Comparison of ENCODE assay signal across 9 mouse cellular contexts in genomic region chr5:30233042-30233441, GRCm38 (mm10). TPM values are rescaled to one million over a fixed set of nuclear protein-coding genes. Genes with fewer than 3 reads are reported as not detected.
DNase-seq lines count a peak whose midpoint lies in the region; ATAC-seq lines count a peak whose summit lies in the region.
"Had no signal": no experiment of that assay in that cellular context is flagged by ENCODE, and none has a peak within 500 bp of the region (broad histone marks: within the 10 kb centered on the region; RNA-seq: fewer than 3 reads in every experiment).

No protein-coding gene starts in this region.

- peak overlapping the region; percentile 97 for H3K4me3 ChIP-seq in forebrain, embryonic 15.5 days
- peak overlapping the region; percentile 82 for H3K4me3 ChIP-seq in neural tube, embryonic 12.5 days

- no peaks in the 10 kb centered on the region for H3K9me3 ChIP-seq in forebrain, embryonic 15.5 days
- no peaks in the 10 kb centered on the region for H3K9me3 ChIP-seq in neural tube, embryonic 12.5 days

- no peaks in the 10 kb centered on the region for H3K27me3 ChIP-seq in forebrain, embryonic 15.5 days
- H3K27me3 ChIP-seq in neural tube, embryonic 12.5 days (replicated peaks) = no peaks in the 10 kb centered on the region

- peaks cover 30% of the 10 kb centered on the region for H3K4me1 ChIP-seq in forebrain, embryonic 15.5 days
- peaks cover 18% of the 10 kb centered on the region for H3K4me1 ChIP-seq in neural tube, embryonic 12.5 days

- 1% methylated on average over 15 of the region's 15 CpGs for WGBS in forebrain, embryonic 15.5 days
- WGBS in neural tube, embryonic 12.5 days = 2% methylated on average over 15 of the region's 15 CpGs

- DNase-seq in adrenal gland, postnatal 14 days = peak; percentile 26
- no peak for DNase-seq in adrenal gland, postnatal 4 days (ENCODE audit: low spot score in 2 of 2)
- peak; percentile 8 for DNase-seq in ovary, postnatal 10 days (ENCODE audit: low spot score)
- DNase-seq in ovary, adult 18-20 months (ENCODE audit: low spot score) = no peak
- DNase-seq in layer of hippocampus, postnatal 25 days (ENCODE audit: extremely low spot score in 1 of 2, low spot score in 1 of 2) = peak; percentile 5 to 11
- DNase-seq in urinary bladder, postnatal 14 days (ENCODE audit: low spot score) = no peak

- no peaks in the 10 kb centered on the region for H3K36me3 ChIP-seq in forebrain, embryonic 15.5 days
- H3K36me3 ChIP-seq in neural tube, embryonic 12.5 days = no peaks in the 10 kb centered on the region

- H3K4me2 ChIP-seq in forebrain, embryonic 15.5 days (replicated peaks) = peak overlapping the region; percentile 81
- H3K4me2 ChIP-seq in neural tube, embryonic 12.5 days (replicated peaks) = peak overlapping the region; percentile 84

- peak overlapping the region; percentile 94 for H3K27ac ChIP-seq in forebrain, embryonic 15.5 days (replicated peaks)
- H3K27ac ChIP-seq in neural tube, embryonic 12.5 days = peak overlapping the region; percentile 79

- H3K9ac ChIP-seq in forebrain, embryonic 15.5 days (replicated peaks) = peak overlapping the region; percentile 87
- H3K9ac ChIP-seq in neural tube, embryonic 12.5 days = peak overlapping the region; percentile 76

- ATAC-seq in forebrain, embryonic 15.5 days (replicated peaks) = peak; percentile 11; the same call in 1 of the 2 replicates
- ATAC-seq in neural tube, embryonic 12.5 days (ENCODE audit: low FRiP score, low read depth) = no peak

RNA-seq across cellular contexts. Expression of gene Selenoi, which starts 0.7 kb away (rescaled TPM):
- total RNA-seq in adrenal gland, postnatal 14 days (2021) = 21.4 and 23.7 TPM in 2 replicates
- 10 to 100 TPM; 27.2 to 30.9 TPM for total RNA-seq in adrenal gland, postnatal 4 days (2021)
- polyA plus RNA-seq in forebrain, embryonic 15.5 days (2015; fragmentation: Nextera tagmentation; extraction: Ambion mirVana) = 25.8 and 26.4 TPM in 2 replicates
- total RNA-seq in layer of hippocampus, postnatal 25 days (2021) = 10 to 100 TPM; 36.7 to 37.8 TPM
- polyA plus RNA-seq in neural tube, embryonic 12.5 days (2016; fragmentation: Nextera tagmentation; extraction: Ambion mirVana) = 22.5 and 23.2 TPM in 2 replicates

RNA-seq across cellular contexts. Expression of gene Adgrf3, which starts 27.5 kb away (rescaled TPM):
- total RNA-seq in adrenal gland, postnatal 14 days (2021) = 0.19 TPM in 1 of 2 replicates, not detected in the other
- under 1 TPM in 1 of 2 experiments, not detected in 1; 0.34 TPM for total RNA-seq in adrenal gland, postnatal 4 days (2021)
- not detected in 2 replicates for polyA plus RNA-seq in forebrain, embryonic 15.5 days (2015; fragmentation: Nextera tagmentation; extraction: Ambion mirVana)
- total RNA-seq in layer of hippocampus, postnatal 25 days (2021) = not detected
- polyA plus RNA-seq in neural tube, embryonic 12.5 days (2016; fragmentation: Nextera tagmentation; extraction: Ambion mirVana) = not detected in 2 replicates
- total RNA-seq: left cerebral cortex, postnatal 36 days had no signal

RNA-seq across cellular contexts. Expression of gene Drc1, which starts 48.1 kb away (rescaled TPM):
- total RNA-seq in adrenal gland, postnatal 14 days (2021) = 0.44 and 0.56 TPM in 2 replicates
- total RNA-seq in adrenal gland, postnatal 4 days (2021) = 1 to 10 TPM in 1 of 2 experiments, under 1 TPM in 1; 0.76 to 1.6 TPM
- 5.3 and 6.8 TPM in 2 replicates for polyA plus RNA-seq in forebrain, embryonic 15.5 days (2015; fragmentation: Nextera tagmentation; extraction: Ambion mirVana)
- total RNA-seq in layer of hippocampus, postnatal 25 days (2021) = 10 to 100 TPM in 1 of 2 experiments, 1 to 10 TPM in 1; 8.1 to 14.3 TPM
- 1.2 and 1.4 TPM in 2 replicates for polyA plus RNA-seq in neural tube, embryonic 12.5 days (2016; fragmentation: Nextera tagmentation; extraction: Ambion mirVana)

Comparison
In these comparisons a context has a peak if more than half of its experiments do, and no peak if none do; other contexts are left out.
1. DNase-seq: peak in adrenal gland, postnatal 14 days (single experiment), ovary, postnatal 10 days (single experiment) and layer of hippocampus, postnatal 25 days (2 of 2); none in adrenal gland, postnatal 4 days (0 of 2), ovary, adult 18-20 months (single experiment) and urinary bladder, postnatal 14 days (single experiment).